Mouse (Mus musculus) midbrain, embryonic 10.5 days (tissue): Measurements from ENCODE around the gene Tnfaip8l2. TPM values are rescaled to one million over a fixed set of nuclear protein-coding genes. Genes with fewer than 3 reads are reported as not detected.

Experiments used
- DNase-seq: peaks from one replicate; pipeline ENCODE4 v3.0.0-alpha.2; 2017; ENCODE audit warnings: low spot score
- H3K27ac ChIP-seq: fragments of 300-500 bp; sonication (generic); replicated peaks from 2 replicates; pipeline ENCODE4 v1.5.1; 2016; ENCODE audit warnings: mild to moderate bottlenecking
- H3K27me3 ChIP-seq: fragments of 300-500 bp; sonication (generic); 2 replicates; pipeline ENCODE4 v1.6.1; 2016; ENCODE audit warnings: low read depth, mild to moderate bottlenecking; ENCODE audit not compliant: poor library complexity, severe bottlenecking
- H3K36me3 ChIP-seq: fragments of 300-500 bp; sonication (generic); 2 replicates; pipeline ENCODE4 v1.6.1; 2016; ENCODE audit warnings: mild to moderate bottlenecking, moderate library complexity
- H3K4me1 ChIP-seq: fragments of 300-500 bp; sonication (generic); 2 replicates; pipeline ENCODE4 v1.6.1; 2016
- H3K4me3 ChIP-seq: fragments of 300-500 bp; sonication (generic); 2 replicates; pipeline ENCODE4 v1.5.1; 2016; ENCODE audit warnings: mild to moderate bottlenecking, moderate library complexity
- H3K9me3 ChIP-seq: fragments of 300-500 bp; sonication (generic); replicated peaks from 2 replicates; pipeline ENCODE4 v1.6.1; 2016; ENCODE audit warnings: mild to moderate bottlenecking
- WGBS: fragments of 180-500 bp; shearing (Covaris S2); methylation state at CpG from one replicate; pipeline ENCODE4 v1.1.7; 2016; 5-methylcytosine and 5-hydroxymethylcytosine counted together
- microRNA-seq: library from miRNA; unstranded; fragments of <30 nt; microRNA quantifications from one replicate; pipeline ENCODE4, GENCODE M21; 2017
- polyA plus RNA-seq: library from polyadenylated mRNA; unstranded; fragments of >200 nt; fragmentation: Nextera tagmentation; extraction: Ambion mirVana; gene quantifications from 2 replicates; pipeline ENCODE4 v1.2.1, GENCODE M21; 2016

The Tnfaip8l2 gene
- polyA plus RNA-seq, 1 experiment from 2014 or later: 1.8 TPM

DNA sequence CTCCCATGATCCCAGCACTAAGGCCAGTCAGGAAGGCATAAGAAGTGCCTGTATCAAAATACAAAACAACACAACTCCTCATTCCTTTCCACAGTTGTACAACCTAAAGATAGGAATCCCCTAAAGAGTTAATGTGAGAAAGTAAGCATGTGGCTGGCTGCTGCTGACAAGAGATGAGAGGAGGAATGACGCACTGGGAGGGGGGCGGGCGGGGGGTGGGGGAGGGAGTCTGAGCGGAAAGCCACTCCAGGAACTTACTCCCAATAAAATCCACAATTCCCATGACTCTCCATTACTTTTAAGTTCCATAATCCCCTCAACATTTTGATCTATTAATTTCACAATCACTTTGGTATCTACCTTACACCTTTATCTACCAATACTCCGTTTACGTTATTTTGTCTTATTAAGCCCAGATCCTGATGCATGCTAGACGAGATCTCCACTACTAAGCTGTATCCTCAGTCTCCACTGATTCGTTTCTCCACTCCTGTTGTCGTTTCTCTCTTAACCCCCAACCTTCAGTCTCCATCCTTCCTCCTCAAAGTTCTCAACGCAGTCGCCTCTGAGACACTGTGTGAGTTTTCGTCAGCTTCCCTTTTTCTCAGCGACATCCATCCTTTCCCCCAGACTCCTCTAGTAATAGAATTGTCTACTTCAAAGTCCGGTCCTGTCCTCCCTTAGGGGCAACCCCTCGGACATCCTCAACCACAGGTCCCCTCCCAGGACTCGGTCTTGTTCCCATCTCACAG is 36.4 kb downstream of the Tnfaip8l2 start:
- H3K36me3 ChIP-seq: peaks cover 30% of the 10 kb centered on the region
- H3K27me3 ChIP-seq: no peaks in the 10 kb centered on the region
- no peaks in the 10 kb centered on the region for H3K9me3 ChIP-seq
- H3K4me1 ChIP-seq: peaks cover 11% of the 10 kb centered on the region
- peak overlapping the region; percentile 96 for H3K4me3 ChIP-seq
- no peak for DNase-seq
- WGBS: 3% methylated on average over 16 of the region's 16 CpGs
- H3K27ac ChIP-seq: peak overlapping the region; percentile 90

GRCm38 (mm10) chr3:95105121-95105520 is 37.0 kb downstream of the Tnfaip8l2 start:
- peaks cover 11% of the 10 kb centered on the region for H3K4me1 ChIP-seq
- no peaks in the 10 kb centered on the region for H3K27me3 ChIP-seq
- no peaks in the 10 kb centered on the region for H3K9me3 ChIP-seq
- H3K36me3 ChIP-seq: peaks cover 30% of the 10 kb centered on the region
- peak overlapping the region; percentile 96 for H3K4me3 ChIP-seq
- no peak for DNase-seq
- 0 out of 2 replicates have a peak overlapping the region, but pooled peaks have one; percentile 90 for H3K27ac ChIP-seq
- 75% methylated on average over 4 of the region's 4 CpGs for WGBS

DNA sequence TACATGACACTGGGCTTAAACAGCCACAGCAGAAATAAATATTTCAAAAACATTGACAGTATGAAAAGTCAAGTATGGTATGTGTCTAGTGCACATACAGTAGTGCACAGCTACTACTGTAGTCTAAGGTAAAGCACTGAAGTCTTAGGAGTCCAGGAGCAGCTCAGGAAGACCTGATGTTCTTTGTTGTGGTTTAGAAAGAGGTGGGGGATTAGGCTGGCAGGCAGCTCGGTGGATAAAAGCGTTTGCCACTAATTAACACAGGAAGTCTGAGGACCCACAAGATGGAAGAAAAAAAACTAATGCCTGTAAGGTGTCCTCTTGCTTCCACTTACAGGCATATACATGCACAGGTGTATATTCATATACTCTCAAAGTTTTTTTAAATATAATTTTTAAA is 41.3 kb downstream of the Tnfaip8l2 start:
- H3K4me1 ChIP-seq: peaks cover 11% of the 10 kb centered on the region
- no peak overlapping the region for H3K27ac ChIP-seq
- no peak overlapping the region for H3K4me3 ChIP-seq
- no peaks in the 10 kb centered on the region for H3K9me3 ChIP-seq
- 33% methylated on average over 2 of the region's 2 CpGs for WGBS
- DNase-seq: no peak
- H3K36me3 ChIP-seq: peaks cover 52% of the 10 kb centered on the region
- no peaks in the 10 kb centered on the region for H3K27me3 ChIP-seq

Small RNAs within 50 kb of the gene (microRNA-seq; reads per million reads assigned to microRNA genes)
- not detected for gene Mir8099-1

Other genes starting within 250 kb of the Tnfaip8l2 start
- gene Selenbp1, start 209.3 kb downstream of the Tnfaip8l2 start, polyA plus RNA-seq: 4.1 and 4.2 TPM in 2 replicates
- gene Rfx5, start 188.3 kb downstream of the Tnfaip8l2 start, polyA plus RNA-seq: 4.9 and 5.1 TPM in 2 replicates
- 21.4 and 24.9 TPM in 2 replicates for gene Pi4kb, start 167.6 kb downstream of the Tnfaip8l2 start, polyA plus RNA-seq
- gene Zfp687, start 126.9 kb downstream of the Tnfaip8l2 start, polyA plus RNA-seq: 40.0 and 42.2 TPM in 2 replicates
- gene Psmd4, start 99.7 kb downstream of the Tnfaip8l2 start, polyA plus RNA-seq: 341 and 345 TPM in 2 replicates
- 18.0 and 18.7 TPM in 2 replicates for gene Pip5k1a, start 35.4 kb downstream of the Tnfaip8l2 start, polyA plus RNA-seq
- gene Vps72, start 31.3 kb downstream of the Tnfaip8l2 start, polyA plus RNA-seq: 278 and 290 TPM in 2 replicates
- gene Tmod4, start 17.9 kb downstream of the Tnfaip8l2 start, polyA plus RNA-seq: 0.27 and 0.88 TPM in 2 replicates
- 79.5 and 88.6 TPM in 2 replicates for gene Scnm1, start 8.3 kb downstream of the Tnfaip8l2 start, polyA plus RNA-seq
- 13.5 and 17.0 TPM in 2 replicates for gene Lysmd1, start 8.3 kb downstream of the Tnfaip8l2 start, polyA plus RNA-seq
- 7.6 and 10.8 TPM in 2 replicates for gene Sema6c, start 18.1 kb upstream of the Tnfaip8l2 start, polyA plus RNA-seq
- gene Gabpb2, start 75.6 kb upstream of the Tnfaip8l2 start, polyA plus RNA-seq: 10.6 and 11.3 TPM in 2 replicates
- 92.5 and 92.7 TPM in 2 replicates for gene Cdc42se1, start 86.4 kb upstream of the Tnfaip8l2 start, polyA plus RNA-seq
- 41.1 and 72.9 TPM in 2 replicates for gene Mllt11, start 89.8 kb upstream of the Tnfaip8l2 start, polyA plus RNA-seq
- gene Gm128, start 99.2 kb upstream of the Tnfaip8l2 start, polyA plus RNA-seq: 0.24 and 0.25 TPM in 2 replicates
- gene Bnipl, start 108.8 kb upstream of the Tnfaip8l2 start, polyA plus RNA-seq: 0.09 and 0.32 TPM in 2 replicates
- 29.2 and 37.6 TPM in 2 replicates for gene Mindy1, start 139.0 kb upstream of the Tnfaip8l2 start, polyA plus RNA-seq
- gene Prune1, start 139.7 kb upstream of the Tnfaip8l2 start, polyA plus RNA-seq: 25.2 and 27.9 TPM in 2 replicates
- 1.5 and 1.9 TPM in 2 replicates for gene Anxa9, start 164.8 kb upstream of the Tnfaip8l2 start, polyA plus RNA-seq
- gene Cers2, start 172.4 kb upstream of the Tnfaip8l2 start, polyA plus RNA-seq: 116 and 120 TPM in 2 replicates
- gene Setdb1, start 214.8 kb upstream of the Tnfaip8l2 start, polyA plus RNA-seq: 52.3 and 61.9 TPM in 2 replicates